Mouse (Mus musculus): ENCODE measurements around the gene Ankrd39.

Gene Ankrd39

DNA sequence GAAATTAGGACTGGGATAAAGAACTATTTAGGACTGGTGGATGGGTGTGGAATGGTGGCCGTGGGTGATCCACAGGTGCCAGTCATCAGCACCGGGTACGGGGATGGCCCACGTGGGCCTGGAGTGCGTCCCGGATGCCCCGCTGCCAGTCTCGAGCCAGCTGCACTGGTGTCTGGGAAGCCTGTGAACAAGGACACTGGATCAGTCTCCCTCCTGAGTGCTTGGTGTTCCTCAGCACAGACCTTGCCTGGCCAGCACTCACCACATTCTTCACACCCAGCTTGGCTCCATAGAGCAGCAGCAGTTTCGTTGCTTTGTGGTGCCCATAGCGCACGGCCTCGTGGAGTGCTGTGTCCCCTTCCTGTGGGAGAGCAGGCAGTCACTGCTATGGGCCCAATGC, 15.8 kb downstream of the Ankrd39 start:
- DNase-seq (ENCODE audit: low spot score in 2 of 2): no peak

DNA sequence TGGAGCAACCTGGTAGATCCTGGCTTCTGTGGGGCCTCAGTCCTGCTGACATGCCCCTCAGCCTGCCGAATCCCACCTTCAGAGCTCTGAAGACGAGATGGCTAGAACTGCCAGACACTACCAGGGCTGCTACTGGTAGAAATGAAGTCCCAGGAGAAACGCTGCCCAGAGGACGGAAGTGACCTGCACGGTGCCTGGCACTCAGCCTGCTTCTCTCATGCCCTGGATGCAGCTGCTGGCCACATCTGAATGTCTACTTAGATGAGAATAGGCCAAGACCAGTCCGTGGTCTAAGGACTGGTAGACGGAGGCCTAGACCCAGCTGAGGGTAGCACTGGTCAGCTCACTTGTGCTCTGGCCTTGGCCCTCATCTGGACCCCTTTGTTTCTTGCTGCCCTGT, 16.3 kb downstream of the Ankrd39 start:
- DNase-seq (ENCODE audit: low spot score in 2 of 2): no peak

DNA sequence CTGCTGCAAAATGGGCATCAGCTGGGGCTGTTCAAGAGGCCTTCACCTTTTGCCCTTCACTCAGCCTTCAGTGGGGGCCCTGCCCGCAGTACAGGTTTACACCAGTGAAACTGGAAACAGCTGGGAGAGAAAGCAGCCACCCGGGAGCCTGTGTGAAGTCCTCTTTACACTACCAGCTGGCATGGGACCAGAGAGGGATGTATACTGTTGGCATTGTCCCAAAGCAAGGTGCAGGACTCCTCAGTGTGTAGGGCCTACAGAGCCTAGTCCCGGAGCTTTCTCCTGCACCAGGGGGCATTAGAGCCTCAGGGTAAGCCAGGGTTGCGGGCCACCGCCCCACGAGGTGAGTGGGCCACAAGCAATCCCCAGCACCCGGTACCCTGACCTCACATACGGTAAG, 16.8 kb downstream of the Ankrd39 start:
- DNase-seq (ENCODE audit: low spot score in 2 of 2): no peak

DNA sequence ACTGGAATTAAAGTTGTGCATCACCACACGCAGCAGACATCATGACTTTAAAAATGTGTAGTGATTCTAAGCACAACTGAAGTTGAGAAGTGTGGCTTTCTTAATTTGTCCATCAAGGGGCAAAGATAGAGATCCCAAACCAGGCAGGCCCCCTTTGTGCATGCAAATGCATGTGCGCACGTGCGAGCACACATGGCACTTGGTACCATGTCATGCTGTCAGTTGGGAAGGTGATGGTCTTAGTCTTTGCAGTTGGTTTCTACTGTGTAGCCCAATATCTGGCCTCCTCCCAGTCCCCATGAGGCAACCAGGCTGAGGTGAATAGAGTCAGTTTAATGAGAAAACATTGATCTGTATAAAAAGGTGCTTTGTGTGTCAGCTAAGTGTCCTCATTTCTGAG, 17.4 kb downstream of the Ankrd39 start:
- no peak for DNase-seq (ENCODE audit: low spot score in 2 of 2)

DNA sequence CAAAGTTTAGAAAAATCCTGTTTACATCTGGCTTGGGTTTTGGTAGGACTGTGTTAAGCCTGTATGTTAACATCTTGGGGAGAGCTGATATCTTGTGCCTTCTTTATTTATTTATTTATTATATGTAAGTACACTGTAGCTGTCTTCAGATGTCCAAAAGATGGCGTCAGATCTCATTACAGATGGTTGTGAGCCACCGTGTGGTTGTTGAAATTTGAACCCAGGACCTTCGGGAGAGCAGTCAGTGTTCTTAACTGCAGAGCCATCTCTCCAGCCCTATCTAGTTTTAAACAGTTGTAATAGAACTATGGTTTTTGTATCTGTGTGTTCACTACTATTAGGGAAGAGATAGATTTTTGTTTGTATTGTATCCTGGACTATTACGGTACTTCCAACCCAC, 18.0 kb downstream of the Ankrd39 start:
- DNase-seq (ENCODE audit: low spot score in 2 of 2): no peak

DNA sequence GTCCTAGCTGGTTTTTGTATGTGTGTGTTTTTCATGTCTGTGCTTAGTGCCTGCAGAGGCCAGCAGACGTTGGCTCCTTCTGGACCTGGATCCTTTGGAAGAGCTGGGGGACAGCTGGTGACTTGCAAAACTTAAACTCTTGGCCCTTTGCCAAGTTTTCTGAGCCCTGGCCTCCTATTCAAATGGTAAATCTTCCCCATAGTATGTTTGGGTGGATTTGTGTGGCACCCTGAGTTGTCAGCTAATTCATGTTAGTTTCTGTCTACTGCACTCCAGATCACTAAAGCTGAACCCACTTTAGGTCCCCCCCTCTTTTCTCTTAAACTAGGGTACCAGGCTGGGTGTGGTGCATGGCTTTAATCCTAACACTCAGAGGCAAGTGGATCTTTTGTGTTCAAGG, 18.9 kb downstream of the Ankrd39 start:
- no peak for DNase-seq (ENCODE audit: low spot score in 2 of 2)

DNA sequence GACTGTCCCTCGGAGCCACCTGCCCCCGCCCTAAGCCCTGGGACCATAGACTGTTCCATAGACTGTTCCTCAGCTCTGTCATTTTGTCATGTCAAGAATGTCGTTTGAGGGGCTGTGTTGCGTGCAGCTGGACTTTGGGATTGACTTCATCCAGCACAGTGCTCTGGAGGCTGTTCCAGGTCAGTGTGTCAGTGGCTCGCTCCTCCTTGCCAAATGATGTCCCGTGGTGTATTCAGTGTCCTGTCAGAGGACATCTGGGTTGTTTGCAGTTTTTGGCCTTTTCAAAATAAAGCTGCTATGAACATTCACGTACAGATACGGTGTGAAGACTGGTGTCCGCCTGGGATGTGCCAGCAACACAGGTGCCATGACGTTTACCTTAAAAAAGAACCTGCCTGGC, 20.3 kb downstream of the Ankrd39 start:
- no peak for DNase-seq (ENCODE audit: low spot score in 2 of 2)

DNA sequence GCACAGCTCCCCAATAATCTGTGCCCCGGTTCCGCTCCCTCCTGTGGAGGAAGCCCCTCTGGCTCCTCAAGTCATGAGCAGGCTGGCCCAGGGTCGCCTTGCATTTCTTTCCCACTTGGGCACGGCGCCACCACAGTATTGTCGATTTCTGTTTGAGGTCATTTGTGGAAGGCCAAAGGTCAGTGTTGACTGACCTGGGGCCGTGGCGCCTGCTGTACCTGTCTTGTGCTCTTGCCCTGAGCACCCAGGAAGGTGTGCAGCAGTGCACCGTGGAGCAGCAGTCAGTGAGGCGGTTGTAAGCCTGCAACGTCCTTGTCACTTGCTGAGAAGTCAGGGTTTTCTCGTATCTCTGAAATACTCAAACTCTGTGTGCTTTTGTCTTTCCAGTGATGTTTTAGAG, 21.5 kb downstream of the Ankrd39 start:
- DNase-seq (ENCODE audit: low spot score in 2 of 2): no peak

DNA sequence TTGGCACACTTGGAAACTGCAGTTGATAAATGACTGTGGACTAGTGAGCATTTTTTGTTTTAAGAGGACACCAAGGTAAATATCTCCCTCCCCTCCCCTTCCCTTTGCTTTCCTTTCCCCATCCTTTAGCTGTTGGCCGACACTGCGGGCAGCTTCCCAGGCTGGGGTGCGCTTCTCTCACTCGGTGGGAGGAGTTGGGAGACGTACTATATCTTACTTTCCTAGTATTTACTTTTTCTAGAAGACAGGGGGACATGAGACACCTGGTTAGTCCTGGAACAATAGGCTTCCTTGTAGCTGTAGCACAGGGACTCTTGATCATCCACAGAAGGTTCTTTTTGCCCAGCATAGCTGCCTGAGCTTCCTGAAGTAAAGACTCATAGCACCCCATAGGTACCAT, 23.2 kb downstream of the Ankrd39 start:
- DNase-seq (ENCODE audit: low spot score in 2 of 2): no peak

DNA sequence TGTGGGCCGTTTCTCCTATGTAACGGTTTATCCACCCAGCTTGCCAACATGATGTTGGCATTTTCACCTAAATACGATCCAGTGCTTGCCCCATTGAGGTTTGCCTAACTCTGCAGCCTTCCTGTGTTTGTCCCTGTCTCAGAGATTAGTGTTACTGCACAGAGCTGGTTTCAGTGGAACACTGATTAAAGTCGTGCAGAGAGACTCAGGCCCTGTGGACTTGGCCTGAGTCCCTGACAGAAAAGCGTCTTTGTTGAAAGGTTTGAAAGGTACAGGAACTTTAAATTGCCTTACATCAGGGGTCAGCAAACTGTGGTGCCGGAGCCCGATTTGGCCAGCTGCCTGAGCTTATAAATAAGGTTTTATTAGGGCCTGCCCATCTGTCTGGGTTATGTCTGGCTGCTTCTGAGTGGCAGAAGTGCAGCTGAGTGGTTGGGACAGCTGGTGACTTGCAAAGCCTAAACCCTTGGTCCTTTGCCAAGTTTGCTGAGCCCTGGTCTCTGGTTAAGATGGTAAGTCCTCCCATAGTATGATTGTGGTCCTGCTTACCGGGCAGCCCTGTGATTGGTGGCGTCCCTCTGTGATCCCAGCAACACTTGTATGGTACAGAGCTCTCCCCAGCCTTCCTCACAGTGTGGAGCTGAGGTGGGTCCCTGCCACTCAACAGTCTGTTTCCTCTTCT, 23.8 kb downstream of the Ankrd39 start:
- no peak for DNase-seq (ENCODE audit: low spot score in 2 of 2)

DNA sequence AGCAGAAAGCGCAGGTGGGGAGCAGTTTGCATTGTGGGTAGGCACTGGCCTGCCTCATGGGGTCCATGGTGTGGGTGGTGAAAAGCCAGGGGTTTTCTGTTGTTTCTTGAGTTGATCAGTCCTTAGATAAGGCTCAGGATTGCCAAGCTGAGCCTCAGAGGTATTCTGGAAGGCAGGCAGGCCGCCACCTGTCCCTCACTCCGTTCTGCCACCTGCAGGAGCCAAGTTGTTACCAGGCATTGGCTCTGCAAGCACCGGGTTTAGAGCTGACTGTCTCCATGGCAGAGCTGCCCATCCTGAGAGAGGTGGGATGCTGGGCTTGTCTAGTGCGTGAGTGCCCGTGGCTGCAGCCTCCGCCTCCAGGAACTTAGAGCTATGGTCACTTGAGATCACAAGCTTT, 25.0 kb downstream of the Ankrd39 start:
- DNase-seq (ENCODE audit: low spot score in 2 of 2): no peak

DNA sequence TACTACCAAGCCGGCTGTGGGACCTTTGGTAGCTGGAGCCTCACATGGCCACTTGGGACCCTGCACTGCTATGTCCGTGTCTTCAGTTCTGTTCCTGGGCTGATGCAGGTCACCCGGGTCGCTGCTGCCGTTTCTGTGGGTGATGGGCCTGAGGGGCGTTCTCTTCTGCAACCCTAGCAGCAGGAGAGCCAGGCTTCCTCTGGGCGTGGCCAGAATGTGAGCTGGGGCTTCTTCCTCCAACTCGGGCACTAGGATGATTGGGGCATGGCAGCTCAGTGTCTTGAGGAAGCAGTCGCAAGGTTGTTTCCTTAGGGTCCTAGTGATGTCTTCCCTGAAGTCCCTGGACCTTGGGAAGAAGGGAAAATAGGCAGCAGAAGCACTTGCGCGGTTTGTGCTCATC, 27.6 kb downstream of the Ankrd39 start:
- no peak for DNase-seq (ENCODE audit: low spot score in 2 of 2)

DNA sequence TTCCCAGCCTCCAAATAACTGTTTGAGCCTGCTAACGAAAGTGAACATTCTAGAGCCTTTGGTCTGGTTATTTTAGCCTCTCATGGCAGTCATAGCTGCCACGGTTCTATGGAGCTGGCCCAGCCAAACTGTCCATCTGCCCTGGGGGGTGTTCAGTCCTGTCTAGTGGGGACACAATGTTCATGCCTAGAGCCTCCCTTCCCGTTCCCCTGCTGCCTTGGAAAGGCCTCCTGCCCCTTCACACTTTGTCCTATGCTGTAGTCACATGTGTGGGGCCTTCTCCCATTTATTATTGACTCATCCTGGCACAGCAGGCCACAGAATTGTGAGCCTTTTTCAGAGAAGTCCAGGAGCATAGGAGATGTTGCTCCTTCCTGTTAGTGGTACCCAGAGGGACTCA, 29.0 kb downstream of the Ankrd39 start:
- no peak for DNase-seq (ENCODE audit: low spot score in 2 of 2)

DNA sequence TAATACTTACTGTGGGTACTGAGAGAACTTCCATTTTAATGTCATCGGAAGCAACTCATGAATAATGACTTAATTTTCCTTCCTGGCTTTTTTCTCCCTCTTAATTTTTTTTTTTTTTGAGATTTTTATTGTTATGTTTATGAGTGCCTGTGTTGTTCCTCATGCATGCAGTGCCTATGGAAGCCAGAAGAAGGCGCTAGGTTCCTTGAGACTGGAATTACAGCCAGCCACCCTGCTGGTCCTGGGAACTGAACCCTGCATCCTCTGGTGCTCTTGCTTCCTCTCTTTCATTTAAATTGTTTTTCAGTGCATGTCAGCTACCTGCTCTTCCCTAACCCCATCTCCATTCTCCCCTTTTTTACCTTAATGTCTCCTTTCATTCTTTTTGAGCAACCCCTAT, 33.5 kb downstream of the Ankrd39 start:
- DNase-seq (ENCODE audit: low spot score in 2 of 2): peak in 1 of 2 experiments; percentile 64

DNA sequence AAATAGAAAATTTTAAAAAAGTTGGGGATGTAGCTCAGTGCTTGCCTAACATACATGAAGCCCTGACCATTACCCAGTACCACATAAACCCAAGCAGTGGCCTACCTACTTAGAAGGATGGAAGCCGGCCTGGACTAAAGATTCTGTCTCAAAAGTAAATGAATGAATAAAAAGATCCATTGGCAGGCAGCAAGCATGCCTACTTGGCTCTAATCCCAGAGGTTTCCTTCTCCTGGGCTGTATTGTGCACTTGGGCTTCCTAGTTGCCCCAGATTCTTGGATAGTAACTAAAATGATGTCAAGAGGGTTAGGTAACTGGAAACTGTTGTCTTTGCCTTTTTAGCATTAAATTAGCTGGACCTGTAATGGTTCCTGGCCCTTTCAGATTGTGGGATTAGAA, 33.9 kb downstream of the Ankrd39 start:
- peak in 1 of 2 experiments; percentile 72 for DNase-seq (ENCODE audit: low spot score in 2 of 2)

DNA sequence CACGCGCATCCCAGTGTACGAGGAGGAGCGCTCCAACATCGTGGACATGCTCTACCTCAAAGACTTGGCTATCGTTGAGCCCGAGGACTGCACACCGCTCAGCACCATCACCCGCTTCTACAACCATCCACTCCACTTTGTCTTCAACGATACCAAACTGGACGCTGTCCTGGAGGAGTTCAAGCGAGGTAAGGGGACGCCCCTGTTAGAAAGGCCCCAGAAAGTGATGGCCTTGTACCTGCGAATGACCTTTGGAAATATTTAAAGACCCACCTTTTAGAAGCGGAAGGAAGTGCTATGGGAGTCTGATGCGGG, 34.3 kb downstream of the Ankrd39 start:
- DNase-seq (ENCODE audit: low spot score in 2 of 2): peak in 1 of 2 experiments; percentile 53

DNA sequence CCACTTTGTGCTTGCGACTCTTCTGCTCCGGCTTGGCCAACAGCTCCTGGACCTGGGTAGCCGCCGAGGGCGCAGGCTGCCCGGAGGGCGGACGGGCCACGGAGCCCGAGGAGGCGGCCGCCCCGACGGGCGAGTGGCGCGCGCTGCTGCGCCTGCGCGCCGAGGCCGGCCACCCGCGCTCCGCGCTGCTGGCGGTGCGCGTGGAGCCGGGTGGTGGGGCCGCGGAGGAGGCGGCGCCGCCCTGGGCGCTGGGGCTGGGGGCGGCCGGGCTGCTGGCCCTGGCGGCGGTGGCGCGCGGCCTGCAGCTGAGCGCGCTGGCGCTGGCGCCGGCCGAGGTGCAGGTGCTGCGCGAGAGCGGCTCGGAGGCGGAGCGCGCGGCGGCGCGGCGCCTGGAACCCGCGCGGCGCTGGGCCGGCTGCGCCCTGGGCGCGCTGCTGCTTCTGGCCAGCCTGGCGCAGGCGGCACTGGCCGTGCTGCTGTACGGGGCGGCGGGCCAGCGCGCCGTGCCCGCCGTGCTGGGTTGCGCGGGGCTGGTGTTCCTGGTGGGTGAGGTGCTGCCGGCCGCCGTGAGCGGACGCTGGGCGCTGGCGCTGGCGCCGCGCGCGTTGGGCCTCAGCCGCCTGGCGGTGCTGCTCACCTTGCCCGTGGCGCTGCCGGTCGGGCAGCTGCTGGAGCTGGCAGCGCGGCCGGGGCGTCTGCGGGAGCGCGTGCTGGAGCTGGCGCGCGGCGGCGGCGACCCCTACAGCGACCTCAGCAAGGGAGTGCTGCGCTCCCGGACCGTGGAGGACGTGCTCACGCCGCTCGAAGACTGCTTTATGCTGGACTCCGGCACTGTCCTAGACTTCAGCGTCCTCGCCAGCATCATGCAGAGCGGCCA, 34.9 kb downstream of the Ankrd39 start:
- DNase-seq (ENCODE audit: low spot score in 2 of 2): peak; percentile 57 to 61

DNA sequence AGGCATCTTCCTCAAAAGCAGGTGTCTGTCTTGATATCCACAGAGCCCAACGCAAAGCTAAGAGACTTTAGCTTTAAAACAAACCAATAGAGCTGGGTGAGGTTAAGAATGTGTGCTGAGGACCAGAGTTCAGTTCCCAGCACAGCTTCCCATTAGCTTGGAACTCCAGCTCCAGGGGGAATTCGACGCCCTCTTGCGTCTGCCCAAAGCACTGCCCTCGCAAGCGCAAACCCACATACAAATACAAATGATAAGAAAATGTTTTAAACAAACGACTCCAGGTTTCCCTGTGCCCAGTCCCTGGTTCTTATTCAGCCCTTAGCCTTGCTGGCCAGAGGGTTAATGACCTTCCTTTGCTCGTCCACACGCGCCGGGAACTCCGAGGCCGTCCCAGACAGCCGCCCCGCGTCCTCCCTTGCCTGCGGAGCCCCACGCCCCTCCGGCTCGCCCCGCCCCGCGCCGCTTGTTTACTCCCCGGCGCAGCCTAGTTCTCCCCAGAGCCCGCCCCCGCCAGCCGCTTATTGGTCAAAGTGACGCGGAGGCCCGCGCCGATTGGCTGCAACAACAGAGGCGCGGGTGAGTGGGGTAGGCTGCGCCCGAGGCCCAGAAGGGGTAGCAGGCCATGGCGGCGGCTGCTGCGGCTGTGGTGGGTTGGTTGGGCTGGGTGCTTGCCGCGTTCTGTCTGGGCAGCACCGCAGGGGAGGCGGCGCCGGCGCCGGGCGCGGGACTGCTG, 35.8 kb downstream of the Ankrd39 start, which contains the start of gene Cnnm3:
TSS of gene Cnnm3 (plus strand) at position 579 of the 733 bp plus-strand sequence.
- peak; percentile 99 to 100 for DNase-seq (ENCODE audit: low spot score in 2 of 2)

DNA sequence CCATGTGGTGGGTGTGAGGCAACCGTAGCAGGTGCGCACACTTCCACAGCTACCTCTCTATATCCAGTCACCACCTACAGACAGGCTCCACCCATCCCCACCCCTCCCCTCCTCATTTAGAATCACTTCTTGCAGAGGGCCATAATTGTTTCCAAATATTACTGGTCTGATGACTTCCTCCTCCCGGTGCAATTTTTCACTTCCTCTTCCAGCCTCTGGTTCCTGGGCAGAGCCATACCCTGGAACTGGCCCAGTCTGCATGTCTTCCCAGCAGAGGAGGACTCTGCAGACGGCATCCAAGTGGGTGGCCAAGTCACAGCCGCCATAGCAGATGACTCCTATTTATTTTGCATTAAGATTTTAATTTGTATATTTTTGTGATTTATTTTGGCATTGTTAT, 39.0 kb downstream of the Ankrd39 start:
- DNase-seq (ENCODE audit: low spot score in 2 of 2): no peak

DNA sequence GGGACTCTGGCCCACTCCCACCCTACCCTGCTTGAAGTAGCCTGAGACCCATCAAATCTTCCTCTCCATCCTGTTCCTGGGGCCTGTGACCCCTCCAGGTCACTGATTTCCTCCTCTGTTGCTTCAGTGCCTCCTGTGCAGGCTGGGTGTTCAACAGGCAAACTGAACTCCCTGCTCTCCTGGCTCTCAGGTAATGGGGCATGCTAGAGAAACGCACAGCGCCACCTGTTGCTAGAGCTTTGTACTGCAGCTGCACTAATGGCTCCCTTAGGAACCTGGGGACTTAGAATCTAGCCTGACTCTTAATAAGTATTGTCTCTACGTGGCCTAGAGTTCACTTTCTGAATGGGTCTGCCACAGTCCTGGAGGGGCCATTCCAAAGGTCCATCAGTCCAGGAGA, 46.0 kb downstream of the Ankrd39 start:
- DNase-seq (ENCODE audit: low spot score in 2 of 2): peak in 1 of 2 experiments; percentile 81

DNA sequence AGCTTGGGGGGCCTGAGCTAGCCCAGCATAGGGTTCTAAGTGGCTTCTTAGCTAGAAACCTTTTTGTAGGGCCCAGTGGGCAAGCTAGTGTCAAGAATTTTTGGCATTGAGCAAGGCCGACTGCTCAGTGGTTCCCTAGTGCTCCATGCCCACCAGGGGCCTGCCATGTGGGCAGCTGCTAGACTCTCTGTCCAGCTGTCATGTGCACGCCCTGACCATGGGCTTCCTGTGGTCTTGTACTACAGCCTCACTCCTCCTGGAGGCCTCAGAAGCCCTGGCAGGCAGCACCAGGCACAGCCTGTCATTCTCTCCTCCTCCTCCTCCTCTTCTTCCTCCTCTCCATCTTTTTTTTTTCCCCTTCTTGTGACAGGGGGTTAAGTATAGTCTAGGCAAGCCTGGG, 49.9 kb downstream of the Ankrd39 start:
- no peak for DNase-seq (ENCODE audit: low spot score in 2 of 2)

DNA sequence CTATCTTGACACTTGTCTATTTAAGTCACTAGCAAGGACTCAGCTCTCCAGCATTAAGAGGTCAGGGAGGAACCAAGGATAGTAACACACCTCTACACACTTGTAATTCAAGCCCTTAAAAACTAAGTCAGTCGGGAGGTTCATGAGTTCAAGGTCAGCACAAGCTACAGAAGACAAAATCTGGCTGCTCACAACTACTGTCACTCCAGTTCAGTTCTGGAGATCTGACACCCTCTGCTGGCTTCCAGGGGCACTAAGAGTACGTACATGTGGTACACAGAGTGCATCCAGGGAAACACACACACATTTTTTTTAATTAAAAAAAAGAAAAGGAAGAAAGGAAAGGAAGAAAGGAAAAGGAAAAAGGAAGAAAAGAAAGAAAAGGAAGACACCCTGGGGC, 50.5 kb downstream of the Ankrd39 start:
- peak in 1 of 2 experiments; percentile 58 for DNase-seq (ENCODE audit: low spot score in 2 of 2)

DNA sequence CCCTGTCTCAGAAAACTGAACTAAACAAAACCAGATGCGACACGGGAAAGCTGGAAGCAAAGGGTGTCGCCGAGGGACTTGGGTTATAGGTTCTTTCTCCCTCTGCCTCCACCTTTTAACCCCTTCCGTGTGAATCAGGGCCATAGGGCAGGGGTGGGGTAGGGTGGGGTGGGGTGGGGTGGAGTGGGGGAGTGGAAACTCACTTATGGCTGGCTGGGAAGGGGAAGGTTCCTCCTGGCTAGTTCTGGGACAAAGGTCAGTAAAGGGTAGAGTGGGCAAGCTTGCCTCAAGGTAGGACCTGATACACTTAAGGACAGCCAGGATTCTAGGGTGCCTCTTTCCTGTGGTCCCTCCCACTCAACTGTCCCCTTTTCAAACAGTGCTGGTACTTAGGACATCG, 53.9 kb downstream of the Ankrd39 start:
- DNase-seq (ENCODE audit: low spot score in 2 of 2): no peak
